Mouse (Mus musculus) ovary, postnatal 10 days (tissue): Measurements from ENCODE around the gene Ncoa3.

Experiments used
- DNase-seq: peaks from one replicate; pipeline ENCODE4 v3.0.0; 2022; ENCODE audit warnings: low spot score

Ncoa3 gene

GRCm38 (mm10) chr2:166079961-166080885, 87.8 kb downstream of the Ncoa3 start:
- no peak for DNase-seq

GRCm38 (mm10) chr2:166080967-166081750, 88.7 kb downstream of the Ncoa3 start:
- no peak for DNase-seq

DNA sequence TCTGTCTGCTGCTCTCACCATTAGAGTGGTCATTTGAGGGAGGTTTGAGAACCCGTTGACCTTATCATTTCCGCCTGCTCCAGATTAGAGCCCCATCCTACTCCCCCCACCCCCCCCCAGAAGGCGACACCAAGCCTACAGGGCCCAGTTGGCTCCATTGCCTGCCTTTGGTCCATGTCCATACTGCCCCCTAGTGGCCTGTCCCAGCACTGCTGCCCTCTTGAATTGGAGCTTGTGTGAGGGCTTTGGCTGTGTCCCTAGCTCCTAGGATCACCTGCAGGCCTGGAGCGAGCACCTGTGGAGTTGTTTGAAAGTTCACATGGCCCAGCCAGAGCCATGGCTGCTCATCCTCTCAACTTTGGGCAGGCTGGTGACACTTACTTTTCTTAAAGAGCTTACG, 89.8 kb downstream of the Ncoa3 start:
- no peak for DNase-seq

- DNase-seq: no peak
Measured at GRCm38 (mm10) chr2:166082661-166083060, 90.2 kb downstream of the Ncoa3 start.

DNA sequence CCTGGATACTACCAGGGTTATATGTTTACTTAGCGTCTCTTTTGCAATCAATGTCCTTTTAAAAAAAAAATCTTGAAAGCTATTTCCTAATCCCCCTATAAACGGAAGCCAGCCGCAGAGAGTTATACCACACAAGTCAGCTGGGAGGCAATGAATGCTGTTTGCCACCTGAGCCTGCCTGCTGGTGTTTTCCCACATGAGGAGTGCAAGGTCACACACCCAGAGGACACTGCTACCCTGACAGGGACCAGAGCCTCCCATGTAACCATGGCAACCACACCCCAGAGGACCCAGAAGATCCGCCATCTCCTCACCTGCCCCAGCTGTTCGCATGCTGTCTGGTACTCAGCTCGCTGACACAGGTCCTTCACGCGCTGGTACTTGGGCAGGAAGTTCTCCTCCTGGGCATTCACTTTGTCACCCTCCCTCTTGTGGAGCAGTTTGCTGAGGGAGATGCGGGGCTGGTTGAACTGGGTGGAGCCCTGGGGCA, 91.2 kb downstream of the Ncoa3 start:
- no peak for DNase-seq

DNA sequence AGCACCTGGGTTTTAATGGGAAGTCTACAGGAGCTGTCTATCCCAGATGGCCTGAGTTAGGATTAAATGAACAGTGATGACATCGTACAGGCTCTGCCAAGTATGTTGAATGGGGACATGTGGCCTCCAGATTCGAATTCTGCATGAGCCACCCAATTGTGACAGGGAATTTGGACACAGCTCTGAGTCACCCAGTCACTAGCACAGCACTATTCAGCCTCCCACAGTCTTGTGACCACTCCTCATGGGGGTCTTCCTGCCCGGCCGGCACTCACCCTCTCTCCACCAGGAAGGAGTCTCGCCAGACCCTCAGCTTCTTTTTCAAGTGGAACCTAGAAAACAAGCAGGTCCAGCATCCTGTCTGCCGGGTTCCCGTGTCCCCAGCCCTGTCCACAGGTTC, 91.7 kb downstream of the Ncoa3 start:
- DNase-seq: no peak

- DNase-seq: peak; percentile 64
Measured at GRCm38 (mm10) chr2:166084964-166085363, 92.5 kb downstream of the Ncoa3 start.

- no peak for DNase-seq
Measured at GRCm38 (mm10) chr2:166085780-166086179, 93.3 kb downstream of the Ncoa3 start.

GRCm38 (mm10) chr2:166086457-166087233, 94.2 kb downstream of the Ncoa3 start:
- DNase-seq: no peak

DNA sequence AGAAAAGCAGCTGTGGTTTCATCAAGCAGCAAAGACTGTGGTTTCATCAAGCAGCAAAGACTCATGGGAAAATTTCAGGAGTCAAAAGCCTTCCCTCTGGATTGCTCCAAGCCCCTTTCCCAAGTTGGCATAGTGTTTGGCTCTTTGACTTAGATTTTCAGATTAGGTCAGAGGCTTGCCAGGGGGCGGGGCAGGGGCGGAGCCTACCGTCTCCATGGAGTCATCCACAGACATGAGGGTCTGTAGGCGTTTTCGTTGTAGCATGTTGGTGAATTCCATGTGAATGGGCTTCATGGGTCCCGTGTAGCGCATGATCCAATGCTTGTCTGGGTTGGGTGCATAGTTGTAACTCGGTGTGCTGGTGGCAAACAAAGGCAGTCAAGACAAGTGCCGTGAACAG, 96.6 kb downstream of the Ncoa3 start:
- no peak for DNase-seq

- no peak for DNase-seq
Measured at GRCm38 (mm10) chr2:166090131-166090581, 97.7 kb downstream of the Ncoa3 start.

DNA sequence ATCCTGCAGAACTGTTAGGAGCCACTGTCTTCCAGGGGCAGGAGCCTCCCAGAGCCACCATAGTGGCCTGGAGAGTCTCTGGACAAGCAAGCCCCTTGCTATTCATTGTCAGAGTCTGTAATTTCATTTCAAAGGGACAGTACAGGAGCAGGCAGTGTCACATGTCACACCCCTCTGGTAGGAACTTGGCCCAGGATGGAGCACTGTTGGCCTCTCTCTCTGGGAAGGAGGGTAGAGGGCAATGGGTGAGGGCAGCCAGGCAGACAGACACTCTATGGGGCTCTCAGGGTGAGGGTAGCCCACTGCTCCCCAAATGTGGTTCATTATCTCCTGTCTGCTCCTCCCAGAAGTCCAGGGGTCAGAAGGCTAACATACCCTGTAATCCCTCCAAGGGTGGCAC, 99.2 kb downstream of the Ncoa3 start:
- no peak for DNase-seq

- DNase-seq: no peak
Measured at GRCm38 (mm10) chr2:166092412-166092811, 100.0 kb downstream of the Ncoa3 start.

GRCm38 (mm10) chr2:166096300-166096699, 103.9 kb downstream of the Ncoa3 start:
- no peak for DNase-seq

GRCm38 (mm10) chr2:166096834-166097233, 104.4 kb downstream of the Ncoa3 start:
- DNase-seq: no peak

GRCm38 (mm10) chr2:166097443-166098291, 105.2 kb downstream of the Ncoa3 start:
- no peak for DNase-seq

- no peak for DNase-seq
Measured at GRCm38 (mm10) chr2:166098292-166098933, 106.0 kb downstream of the Ncoa3 start.

GRCm38 (mm10) chr2:166100309-166101262, 108.2 kb downstream of the Ncoa3 start:
- no peak for DNase-seq

DNA sequence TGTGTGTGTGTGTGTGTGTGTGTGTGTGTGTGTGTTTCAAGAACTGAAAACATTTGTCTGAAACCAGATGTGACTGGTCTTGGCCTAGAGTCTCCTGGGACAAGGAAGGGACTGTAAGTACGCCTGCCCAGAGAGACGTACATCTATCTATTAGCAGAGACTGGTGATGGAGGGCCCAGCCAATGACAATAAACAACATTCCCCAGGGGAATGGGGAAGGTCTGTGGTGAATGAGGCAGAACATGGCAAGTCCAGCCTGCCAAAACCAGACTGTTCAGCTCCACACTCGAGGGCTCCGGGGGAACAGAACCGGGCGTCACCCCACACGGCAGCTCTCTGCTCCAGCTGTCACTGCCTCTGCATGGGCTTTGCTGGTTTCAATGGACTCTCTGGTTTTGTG, 110.5 kb downstream of the Ncoa3 start:
- DNase-seq: no peak
